Mouse (Mus musculus) hindbrain, embryonic 15.5 days (tissue): ENCODE measurements around the gene Chrnb2. TPM values are rescaled to one million over a fixed set of nuclear protein-coding genes. Genes with fewer than 3 reads are reported as not detected.

Source experiments
- ATAC-seq: fragments of 200-750 bp; cut with Nextera tagmentation; 2 replicates; pipeline ENCODE4 v1.8.0; 2017; ENCODE audit warnings: low read depth, moderate number of reproducible peaks, moderate TSS enrichment; ENCODE audit not compliant: low FRiP score
- H3K27ac ChIP-seq: fragments of 300-500 bp; sonication (generic); replicated peaks from 2 replicates; pipeline ENCODE4 v1.5.1; 2015; ENCODE audit warnings: mild to moderate bottlenecking, inconsistent platforms
- H3K27me3 ChIP-seq: fragments of 300-500 bp; sonication (generic); 2 replicates; pipeline ENCODE4 v1.6.1; 2015; ENCODE audit warnings: control low read depth, inconsistent platforms
- H3K36me3 ChIP-seq: fragments of 300-500 bp; sonication (generic); 2 replicates; pipeline ENCODE4 v1.6.1; 2015; ENCODE audit warnings: control low read depth, inconsistent platforms
- H3K4me1 ChIP-seq: fragments of 300-500 bp; sonication (generic); replicated peaks from 2 replicates; pipeline ENCODE4 v1.6.1; 2015; ENCODE audit warnings: control low read depth, inconsistent platforms
- H3K4me2 ChIP-seq: fragments of 300-500 bp; sonication (generic); 2 replicates; pipeline ENCODE4 v1.6.1; 2015; ENCODE audit warnings: moderate library complexity, mild to moderate bottlenecking, inconsistent platforms
- H3K4me3 ChIP-seq: fragments of 300-500 bp; sonication (generic); 2 replicates; pipeline ENCODE4 v1.5.1; 2015; ENCODE audit warnings: mild to moderate bottlenecking, inconsistent platforms
- H3K9ac ChIP-seq: fragments of 300-500 bp; sonication (generic); 2 replicates; pipeline ENCODE4 v1.6.1; 2015; ENCODE audit warnings: inconsistent platforms
- H3K9me3 ChIP-seq: fragments of 300-500 bp; sonication (generic); 2 replicates; pipeline ENCODE4 v1.6.1; 2016; ENCODE audit warnings: control low read depth, inconsistent platforms
- WGBS: fragments of 180-500 bp; shearing (Covaris S2); methylation state at CpG from one replicate; pipeline ENCODE4 v1.1.7; 2015; 5-methylcytosine and 5-hydroxymethylcytosine counted together
- polyA plus RNA-seq: library from polyadenylated mRNA; unstranded; fragments of >200 nt; fragmentation: Nextera tagmentation; extraction: Ambion mirVana; gene quantifications from 2 replicates; pipeline ENCODE4 v1.2.1, GENCODE M21; 2015

Chrnb2 gene
- polyA plus RNA-seq, 1 experiment from 2014 or later = 27.4 TPM

- no peak overlapping the region for H3K9ac ChIP-seq
- no peak for ATAC-seq
- no peak overlapping the region for H3K27ac ChIP-seq
- WGBS = 94% methylated on average over 1 of the region's 1 CpGs
- no peak overlapping the region for H3K4me2 ChIP-seq
- no peaks in the 10 kb centered on the region for H3K4me1 ChIP-seq
- no peaks in the 10 kb centered on the region for H3K9me3 ChIP-seq
- H3K27me3 ChIP-seq = no peaks in the 10 kb centered on the region
- no peaks in the 10 kb centered on the region for H3K36me3 ChIP-seq
- no peak overlapping the region for H3K4me3 ChIP-seq
Measured at GRCm38 (mm10) chr3:89698958-89699357, 65.5 kb downstream of the Chrnb2 start.

Other genes with a start within 250 kb of the Chrnb2 start
- 9.1 and 9.6 TPM in 2 replicates for gene Kcnn3, start 244.5 kb downstream of the Chrnb2 start, polyA plus RNA-seq
- gene Adar, start 49.6 kb downstream of the Chrnb2 start, polyA plus RNA-seq = 27.1 and 30.3 TPM in 2 replicates
- 12.2 and 12.3 TPM in 2 replicates for gene Ube2q1, start 9.0 kb upstream of the Chrnb2 start, polyA plus RNA-seq
- 1.6 and 1.8 TPM in 2 replicates for gene She, start 66.7 kb upstream of the Chrnb2 start, polyA plus RNA-seq
- 1.3 and 1.4 TPM in 2 replicates for gene Il6ra, start 148.6 kb upstream of the Chrnb2 start, polyA plus RNA-seq
- gene Atp8b2, start 198.9 kb upstream of the Chrnb2 start, polyA plus RNA-seq = 12.1 and 14.0 TPM in 2 replicates
- 110 and 111 TPM in 2 replicates for gene Hax1, start 234.1 kb upstream of the Chrnb2 start, polyA plus RNA-seq